Mouse (Mus musculus) gastrocnemius, postnatal 10 days (tissue): ENCODE measurements around the gene Necab2. TPM values are rescaled to one million over a fixed set of nuclear protein-coding genes. Genes with fewer than 3 reads are reported as not detected.

ENCODE experiments used
- DNase-seq: peaks from one replicate; pipeline ENCODE4 v3.0.0; 2021; ENCODE audit warnings: mixed read lengths
- total RNA-seq, 2 experiments: library from RNA; stranded (reverse); gene quantifications; 2 replicates each; pipeline ENCODE4 v1.2.3; 2021

Necab2 gene
- total RNA-seq, 2 experiments from 2014 or later = 0.38 to 0.73 TPM

DNA sequence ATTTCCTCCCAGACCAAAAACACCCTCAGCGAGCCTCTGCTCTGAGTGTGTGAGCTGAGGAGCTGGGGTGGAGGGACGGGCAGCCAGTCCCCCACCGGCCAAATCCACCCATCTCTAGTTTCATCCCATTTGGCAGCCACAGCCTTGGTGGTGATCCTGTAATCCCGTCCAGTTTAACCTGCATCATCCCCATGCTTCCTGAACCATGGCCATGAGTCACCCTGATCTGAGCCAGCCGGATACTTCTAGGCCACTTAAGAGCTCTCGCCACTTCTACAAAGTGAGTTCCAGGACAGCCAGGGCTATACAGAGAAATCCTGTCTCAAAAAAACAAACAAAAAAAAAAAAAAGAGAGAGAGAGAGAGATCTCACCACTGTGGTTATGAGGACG is 18.2 kb upstream of the Necab2 start:
- DNase-seq = no peak

DNA sequence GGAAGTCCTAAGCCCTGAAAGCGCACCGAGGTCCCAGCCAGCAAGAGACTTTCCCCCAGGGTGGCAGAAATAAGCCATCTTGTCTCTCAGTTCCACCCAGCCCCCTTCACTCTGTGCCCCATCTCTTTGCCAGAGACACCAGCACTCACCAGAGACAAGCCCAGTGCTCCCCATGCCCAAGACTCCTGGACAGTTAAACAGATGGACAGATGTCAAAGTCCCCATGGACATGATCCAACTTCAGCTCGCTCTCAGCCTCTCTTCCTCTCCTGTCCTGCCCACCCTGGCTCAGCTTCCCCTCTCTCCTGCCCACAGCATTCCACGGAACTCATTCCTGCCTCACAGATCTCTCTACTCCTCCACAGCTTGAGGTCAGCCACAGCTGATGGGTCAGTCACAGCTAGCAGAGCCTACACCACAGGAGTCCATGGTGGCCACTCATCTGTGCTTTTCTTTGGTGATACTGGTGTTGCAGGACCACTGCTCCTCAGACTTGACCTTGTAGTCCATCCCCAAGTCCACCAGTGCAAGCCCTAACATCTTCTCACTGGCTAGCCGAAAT is 17.7 kb upstream of the Necab2 start:
- DNase-seq = no peak

DNA sequence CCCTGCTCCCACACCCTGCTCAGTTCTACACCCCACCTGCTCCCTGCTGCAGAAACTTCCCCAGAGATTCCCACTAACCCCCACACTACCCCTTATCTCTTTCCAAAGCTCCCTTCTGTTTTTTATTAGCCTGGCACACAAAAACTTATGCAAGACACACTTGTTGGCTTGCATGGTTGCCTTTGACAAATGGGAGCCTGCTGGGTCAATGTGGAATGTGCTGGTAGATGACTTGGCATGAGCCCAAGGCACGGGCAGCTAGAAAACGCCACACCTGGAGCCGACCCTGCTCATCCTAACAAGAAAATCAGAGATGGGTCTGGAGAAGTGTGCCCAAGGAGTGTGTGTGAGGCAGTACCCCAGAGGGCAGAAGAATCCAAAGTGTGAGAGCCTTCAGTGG is 17.0 kb upstream of the Necab2 start:
- no peak for DNase-seq

DNA sequence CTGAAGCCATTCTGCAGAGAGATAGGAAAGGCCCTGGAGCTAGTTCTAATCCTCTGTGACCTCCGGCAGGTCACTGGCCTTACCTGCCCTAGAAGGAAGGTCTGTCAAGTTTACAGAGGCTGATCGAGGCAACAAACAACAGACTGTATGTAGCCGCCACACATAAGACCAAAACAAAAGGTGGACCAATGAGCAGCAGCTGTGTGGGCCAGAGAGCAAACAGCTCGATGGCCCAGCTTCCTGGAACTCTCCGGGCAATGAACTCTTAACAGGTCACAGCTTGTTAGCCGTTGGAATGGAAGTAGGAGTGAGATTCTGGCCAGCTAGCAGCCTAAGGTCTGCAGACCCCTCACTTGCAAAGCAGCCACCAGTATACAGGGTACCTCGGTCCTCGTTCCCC is 16.3 kb upstream of the Necab2 start:
- DNase-seq = no peak

DNA sequence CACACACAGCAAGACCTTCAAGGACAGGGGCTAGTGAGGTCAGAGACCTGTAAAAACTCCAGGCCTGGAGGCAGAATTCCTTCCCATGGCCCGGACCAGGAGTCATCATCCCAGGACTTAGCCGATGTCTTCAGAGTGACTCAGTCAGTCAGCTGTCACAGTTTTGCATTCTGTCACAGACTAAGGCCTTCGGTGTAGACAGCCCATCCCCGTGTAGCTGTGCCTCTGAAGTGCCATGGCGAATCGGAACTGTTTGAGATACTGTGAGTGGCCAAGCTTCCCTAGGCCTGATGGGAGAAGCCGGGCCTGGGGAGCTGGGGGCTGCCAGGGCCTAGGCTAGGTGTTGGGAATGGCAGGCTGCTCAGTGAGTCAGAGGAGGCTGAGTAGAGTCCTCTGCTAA is 15.8 kb upstream of the Necab2 start:
- no peak for DNase-seq

DNA sequence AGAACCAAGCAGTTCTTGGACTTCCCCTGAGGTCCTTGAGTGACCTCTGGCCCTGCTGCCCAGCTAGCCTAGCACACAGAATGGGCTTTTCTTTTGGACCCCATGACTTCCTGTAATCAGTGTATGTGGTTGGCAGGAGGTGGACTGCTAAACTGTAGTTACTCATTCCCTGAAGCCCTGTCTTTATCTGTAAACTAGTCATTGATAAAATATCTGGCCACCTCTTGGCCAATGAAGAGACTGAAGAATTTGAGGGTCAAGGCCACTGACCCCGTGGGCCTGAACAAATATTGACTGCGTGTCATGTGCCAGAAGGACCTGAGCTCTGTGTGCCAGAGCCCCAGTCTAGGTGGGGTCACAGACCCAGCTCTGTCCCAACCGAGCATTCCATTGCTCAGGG is 14.1 kb upstream of the Necab2 start:
- no peak for DNase-seq

DNA sequence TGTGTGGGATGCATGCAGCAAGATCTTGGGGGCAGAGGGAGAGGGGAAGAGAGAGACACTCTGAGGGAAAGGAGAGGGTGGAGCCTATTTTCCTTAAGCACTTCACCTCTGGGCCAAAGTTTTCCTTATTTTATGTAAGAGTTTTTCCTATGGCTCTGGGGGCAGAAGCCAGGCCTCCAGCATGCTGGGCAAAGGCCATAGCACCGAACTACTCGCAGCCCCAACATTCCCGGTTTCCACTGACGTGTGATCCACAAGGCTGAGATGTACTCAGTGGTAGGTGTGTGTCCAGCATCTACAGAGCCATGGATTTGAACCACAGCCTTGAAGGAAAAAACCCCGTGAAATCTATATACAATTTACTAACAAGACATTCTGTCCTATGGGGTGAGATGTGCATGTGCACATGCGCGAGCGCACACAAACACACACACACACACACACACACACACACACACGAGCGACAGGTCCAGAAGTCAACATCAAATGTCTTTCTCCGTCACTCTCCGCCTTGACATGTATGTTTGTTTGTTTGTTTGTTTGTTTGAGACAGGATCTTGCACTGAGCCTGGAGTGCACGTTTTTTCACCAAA is 12.8 kb upstream of the Necab2 start, which contains the start of gene Osgin1:
TSS of gene Osgin1 (plus strand) at position 543 of the 593 bp plus-strand sequence.
- no peak for DNase-seq

DNA sequence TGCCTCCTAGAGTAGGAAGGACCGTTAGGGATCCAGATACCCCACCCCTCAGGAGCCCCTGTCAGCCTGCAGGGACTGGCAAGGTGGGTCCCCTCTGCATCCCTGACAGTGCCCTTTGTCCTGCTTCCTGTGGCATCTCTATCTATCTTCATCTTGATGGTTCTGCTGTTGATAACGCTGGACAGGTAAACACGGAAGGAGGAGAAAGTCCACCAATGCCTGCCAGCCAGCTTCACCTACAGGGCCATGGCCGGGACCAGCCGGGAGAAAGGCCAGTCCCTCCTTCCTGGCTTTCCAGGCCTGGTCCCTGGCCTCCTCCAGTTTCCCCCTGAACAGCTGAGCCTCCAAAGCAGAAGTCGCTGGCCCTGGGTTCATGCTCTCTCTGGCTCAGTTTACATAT is 11.9 kb upstream of the Necab2 start:
- DNase-seq = no peak

DNA sequence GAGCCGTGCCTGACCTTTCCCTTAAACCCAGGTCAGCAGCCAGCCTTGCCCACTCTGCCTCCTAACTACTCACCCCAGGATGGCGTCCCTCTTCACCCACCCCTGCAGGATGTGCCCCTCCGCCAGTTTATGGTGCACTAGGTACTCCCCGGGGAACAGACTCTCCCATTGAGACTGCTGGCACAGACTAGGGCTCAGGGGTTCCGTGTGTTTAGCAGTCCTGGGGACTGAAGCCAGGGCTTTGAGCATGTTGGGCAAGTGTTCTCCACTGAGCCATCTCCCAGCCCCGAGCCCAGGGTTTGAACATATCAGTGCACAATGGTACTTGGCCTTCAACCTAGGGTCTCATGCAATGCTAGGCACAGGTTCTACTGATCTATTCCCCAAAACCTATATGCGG is 11.0 kb upstream of the Necab2 start:
- DNase-seq = no peak

DNA sequence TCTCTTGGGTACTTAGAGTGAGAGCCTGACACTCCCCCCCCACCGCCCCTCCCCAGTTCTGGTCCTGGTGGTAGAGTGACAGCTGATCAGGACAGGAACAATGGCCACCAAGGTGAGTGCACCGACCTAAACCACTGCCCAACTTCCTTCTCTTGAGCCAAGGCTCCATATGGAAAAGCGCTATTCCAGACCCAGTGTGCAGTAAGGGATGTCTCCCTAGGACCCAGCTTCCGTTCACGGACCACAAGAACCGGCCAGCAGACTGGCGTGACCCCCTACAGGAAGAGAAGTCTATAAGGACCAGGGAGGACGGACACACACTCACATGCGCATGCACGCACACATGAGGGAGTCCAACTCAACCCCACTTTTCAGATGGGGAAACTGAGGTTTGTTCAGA is 10.2 kb upstream of the Necab2 start:
- DNase-seq = no peak

DNA sequence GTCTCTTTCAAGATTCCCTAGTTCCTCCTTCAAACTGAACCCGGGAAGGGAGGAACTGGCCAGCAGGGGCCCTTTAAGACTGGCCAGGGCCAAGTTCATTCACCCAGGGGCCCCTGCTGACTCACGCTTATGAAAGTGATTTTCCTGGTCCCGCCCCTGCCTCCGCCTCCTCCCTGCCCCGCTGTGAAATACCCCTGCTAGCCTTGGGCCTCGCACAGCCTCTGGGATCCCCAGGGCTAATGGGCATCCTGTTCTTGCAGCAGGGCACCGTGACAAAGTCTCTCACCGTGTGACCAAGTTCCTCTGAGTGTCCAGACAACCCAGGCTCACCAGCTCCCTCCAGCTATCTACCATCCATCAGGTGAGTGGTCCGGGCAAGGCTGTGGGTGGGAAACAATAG is 9.6 kb upstream of the Necab2 start:
- peak; percentile 75 for DNase-seq

DNA sequence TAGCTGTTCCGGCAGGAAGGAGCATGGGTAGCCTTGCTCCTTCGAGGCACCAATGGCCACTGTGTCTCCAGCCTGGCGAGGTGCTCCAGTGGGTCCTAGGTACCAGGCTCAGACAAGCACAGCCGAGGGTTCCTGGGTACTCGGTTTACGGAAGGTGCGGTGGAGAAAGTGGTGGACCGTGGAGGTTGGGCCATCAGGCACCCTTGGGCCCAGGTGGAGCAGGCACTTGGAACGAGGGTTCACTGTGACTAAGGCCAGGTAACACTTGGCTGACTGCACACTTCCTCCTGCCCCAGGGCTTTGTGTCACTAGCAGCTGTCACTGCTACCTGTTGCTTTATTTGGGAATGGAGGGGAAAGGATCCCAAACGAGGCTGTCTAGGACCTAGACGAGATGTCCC is 9.0 kb upstream of the Necab2 start:
- no peak for DNase-seq

DNA sequence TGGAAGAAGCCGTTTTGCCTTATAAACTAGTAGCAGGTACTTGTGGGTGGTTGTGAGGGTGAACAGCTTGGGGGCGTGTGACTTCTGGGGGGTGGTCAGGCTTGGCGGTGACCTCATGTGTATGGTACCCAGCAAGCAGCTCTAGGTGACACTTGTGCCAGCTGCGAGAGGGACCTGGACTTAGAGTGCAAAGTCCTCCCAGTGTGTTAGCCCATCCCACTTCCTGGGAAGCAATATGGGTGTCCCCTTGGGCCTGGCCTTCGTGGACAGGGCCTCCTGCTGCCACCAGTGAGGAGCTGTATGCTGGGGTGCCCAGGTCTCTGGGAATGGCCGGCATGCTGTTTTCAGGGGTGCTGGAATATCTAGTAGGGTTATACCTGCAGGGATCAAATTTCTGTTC is 7.6 kb upstream of the Necab2 start:
- no peak for DNase-seq

DNA sequence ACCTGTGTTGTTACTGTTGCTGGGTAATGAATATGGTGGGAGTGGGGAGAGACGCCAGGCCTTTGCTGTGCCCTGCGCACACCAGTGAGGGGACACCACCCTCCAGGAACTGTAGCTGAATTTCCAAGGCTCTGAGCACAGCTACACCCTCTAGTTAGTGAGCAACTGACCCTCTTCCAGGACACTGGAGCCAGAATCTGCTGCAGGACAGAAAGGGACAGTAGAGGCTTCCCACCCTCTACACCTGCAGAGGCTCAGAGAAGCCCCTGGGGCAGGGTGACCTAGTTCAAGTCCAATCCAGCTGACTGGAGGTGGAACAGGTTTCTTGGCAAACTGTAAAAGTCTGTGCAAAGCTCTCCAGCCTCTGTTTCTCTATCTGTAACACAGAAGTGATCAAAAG is 7.1 kb upstream of the Necab2 start:
- no peak for DNase-seq

DNA sequence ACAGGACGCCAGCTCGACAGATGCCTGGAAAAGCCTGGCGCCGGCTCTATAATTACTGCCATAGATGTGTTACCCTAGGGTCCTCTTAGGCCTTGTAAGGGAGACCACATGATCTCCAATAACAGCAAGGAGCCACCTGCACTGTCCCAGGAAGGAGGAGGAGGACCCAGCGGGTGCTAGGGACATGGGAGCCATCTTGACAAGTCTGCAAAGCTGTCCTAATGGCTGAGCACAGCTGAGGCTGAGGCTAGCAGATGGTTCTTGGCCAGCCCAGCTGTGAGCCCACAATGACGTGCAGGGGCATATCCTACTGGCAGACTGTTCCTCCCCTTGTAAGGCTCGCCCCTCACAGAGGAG is 6.6 kb upstream of the Necab2 start:
- DNase-seq = no peak

DNA sequence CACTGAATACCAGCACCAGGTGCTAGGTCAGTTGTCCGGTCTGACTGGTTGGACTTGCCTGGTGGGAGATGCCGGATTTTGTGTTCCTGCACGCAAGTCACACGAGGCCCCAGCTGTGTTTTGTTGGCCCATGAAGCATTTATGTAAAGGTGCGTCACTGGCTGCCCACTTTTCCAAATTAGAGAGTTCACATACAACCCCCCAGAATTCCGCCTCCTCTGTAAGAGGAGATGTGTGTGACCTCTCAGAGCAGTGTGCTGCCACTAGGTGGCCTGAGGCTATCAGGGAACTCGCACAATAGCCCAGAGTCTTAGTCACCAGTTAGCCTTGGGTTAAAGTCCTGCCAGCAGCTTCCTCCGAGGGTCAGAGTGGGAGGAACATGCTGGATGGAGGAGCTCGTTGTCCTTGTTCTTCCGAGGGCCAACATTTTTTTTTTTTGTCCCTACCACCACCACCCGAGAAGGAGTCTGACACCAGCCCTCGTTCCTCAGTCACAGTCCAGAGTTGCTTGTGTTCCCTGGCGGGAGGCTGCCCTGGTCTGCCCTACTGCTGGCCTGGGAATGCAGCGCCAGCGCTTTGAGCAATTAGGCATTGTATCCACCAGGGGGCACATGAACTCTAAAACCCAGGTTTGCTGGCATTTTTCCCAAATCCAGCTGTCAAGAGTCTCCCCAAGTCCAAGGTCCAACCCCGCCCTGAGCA is 6.1 kb upstream of the Necab2 start:
- DNase-seq = peak; percentile 69

DNA sequence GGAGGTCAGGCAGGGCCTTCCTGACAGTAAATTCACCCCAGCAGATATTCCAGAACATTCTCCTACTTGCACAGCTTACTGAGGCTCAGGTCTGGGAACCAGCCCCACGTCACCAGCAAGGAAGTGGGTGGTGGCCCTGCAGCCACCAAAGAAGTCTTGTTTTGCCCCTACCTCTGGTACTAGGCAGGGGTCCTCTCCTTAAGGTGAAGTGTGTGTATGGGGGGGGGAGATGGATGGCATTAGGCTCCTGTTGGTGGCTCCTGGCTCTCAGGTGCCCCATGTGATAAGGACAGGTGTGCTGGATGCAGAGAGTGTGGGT is 5.6 kb upstream of the Necab2 start:
- DNase-seq = no peak

DNA sequence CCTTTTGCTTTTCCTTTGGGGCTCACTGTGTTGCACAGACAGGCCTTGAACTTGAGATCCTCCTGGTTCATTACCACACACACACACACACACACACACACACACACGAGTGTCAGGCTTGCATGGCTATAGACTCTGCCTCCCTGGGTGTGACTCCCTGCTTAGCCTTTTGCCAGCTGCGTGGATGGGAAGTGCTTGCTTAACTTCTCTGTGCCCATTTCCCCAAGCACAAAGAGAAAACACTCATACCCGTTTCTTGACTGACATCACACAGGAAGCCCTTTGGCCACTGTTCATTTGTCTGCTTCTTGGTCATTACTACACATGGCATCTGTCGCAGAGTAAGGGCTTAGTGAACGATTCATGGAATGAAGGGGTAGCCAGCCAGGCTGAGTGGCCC is 4.5 kb upstream of the Necab2 start:
- DNase-seq = no peak

DNA sequence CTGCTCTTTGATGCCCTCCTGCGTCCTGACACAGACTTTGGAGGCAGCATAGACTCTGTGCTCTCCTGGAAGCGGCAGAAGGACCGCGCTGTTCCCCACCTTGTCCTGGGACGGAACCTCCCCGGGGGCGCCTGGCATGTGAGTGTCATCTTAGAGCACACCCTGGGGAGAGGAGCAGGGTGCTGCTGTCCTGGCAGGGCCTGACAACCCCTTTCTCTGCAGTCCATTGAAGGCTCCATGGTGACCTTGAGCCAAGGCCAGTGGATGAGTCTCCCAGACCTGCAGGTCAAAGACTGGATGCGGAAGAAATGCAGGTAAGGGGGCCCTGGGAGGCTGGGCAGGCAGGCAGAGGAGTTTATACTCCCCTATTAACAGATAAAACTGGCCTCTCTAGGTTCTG is 3.5 kb upstream of the Necab2 start:
- DNase-seq = no peak

DNA sequence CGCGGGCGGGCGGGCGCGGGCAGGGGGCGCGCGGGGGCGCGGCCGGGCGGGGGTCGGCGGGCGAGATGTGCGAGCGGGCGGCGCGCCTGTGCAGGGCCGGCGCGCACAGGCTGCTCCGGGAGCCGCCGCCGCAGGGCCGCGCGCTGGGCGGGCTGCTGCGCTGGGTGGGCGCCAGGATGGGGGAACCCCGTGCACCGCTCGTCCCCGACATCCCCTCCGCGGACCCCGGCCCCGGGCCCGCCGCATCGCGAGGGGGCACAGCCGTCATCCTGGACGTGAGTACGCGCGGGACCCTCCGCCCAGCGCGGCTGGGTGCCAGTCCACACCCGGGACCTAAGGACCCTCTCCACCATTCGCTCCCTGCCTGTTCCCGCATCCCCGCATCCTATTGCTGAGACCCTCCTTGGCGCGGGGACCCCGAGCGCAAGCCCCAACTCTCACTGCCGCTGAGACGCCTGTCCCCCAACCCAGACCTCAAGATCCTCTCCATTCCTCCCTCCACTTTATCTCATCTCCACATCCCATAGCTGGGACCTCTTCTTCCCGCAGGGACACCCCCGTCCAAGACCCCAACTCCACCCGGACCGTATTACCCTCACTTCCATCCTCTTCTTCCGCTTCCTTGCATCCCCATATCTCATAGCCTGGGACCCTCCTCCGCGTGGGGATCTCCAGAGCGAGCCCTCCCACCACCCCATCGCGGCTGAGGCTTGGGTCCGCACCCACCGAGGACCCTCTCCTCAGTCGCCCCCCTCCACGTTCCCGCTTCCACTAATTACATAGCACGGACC is 666 bp downstream of the Necab2 start:
- DNase-seq = peak; percentile 51

DNA sequence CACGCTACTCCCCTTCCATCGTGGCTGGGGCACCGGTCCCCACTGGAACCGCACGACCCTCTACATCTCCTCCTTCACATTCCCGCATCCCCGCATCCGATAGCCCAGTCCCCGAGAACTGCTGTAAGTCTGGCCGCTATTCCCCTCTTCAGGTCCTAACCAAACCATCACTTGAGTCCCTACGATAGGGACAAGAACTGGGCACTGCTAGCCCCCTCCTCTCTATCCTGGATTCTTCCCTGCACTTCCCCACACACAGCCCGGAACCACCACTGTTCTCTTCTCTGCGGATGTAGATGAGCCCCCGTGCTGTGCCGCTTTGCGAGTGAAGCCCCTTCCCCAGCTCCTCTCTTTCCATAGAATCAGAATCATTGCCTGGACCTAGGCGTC is 1.3 kb downstream of the Necab2 start:
- no peak for DNase-seq

DNA sequence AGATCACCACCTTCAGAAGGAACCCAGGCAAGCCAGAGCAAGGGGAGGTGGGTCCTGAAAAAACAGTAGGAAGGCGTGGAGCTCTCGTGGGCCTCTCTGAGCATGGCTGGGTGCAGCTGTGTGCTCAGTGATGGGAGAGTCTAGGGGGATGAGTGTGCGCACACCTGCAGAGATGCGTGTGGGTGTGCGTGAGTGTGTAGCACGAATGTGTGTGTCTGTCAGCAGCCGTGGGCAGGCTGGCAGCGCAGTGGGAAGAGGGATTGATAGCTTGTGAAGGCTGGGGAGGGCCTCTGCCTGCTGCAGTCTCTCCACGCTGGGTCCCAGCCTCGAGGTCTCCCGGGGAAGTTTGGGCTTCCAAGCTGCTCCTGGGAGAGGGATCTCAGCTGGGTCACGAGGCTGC is 3.1 kb downstream of the Necab2 start:
- DNase-seq = no peak

DNA sequence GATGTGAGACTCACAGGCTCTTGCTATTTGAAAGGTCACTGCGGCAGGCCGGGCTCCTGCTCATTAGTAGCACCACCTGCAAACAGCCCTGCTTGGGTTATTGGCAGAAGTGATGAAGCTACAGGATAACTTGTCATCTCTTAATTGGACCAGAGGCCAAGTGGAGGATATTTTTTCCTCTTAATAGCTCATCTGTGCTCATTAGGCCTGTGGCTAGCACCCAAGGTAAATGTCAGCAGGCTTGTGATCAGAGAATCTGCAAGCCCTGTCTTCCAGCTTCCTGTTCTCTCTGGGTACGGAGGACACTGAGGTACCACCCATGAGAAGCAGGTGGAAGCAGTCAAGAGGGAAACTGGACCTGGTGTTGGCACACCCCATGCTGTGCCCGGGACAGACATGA is 4.6 kb downstream of the Necab2 start:
- DNase-seq = no peak

DNA sequence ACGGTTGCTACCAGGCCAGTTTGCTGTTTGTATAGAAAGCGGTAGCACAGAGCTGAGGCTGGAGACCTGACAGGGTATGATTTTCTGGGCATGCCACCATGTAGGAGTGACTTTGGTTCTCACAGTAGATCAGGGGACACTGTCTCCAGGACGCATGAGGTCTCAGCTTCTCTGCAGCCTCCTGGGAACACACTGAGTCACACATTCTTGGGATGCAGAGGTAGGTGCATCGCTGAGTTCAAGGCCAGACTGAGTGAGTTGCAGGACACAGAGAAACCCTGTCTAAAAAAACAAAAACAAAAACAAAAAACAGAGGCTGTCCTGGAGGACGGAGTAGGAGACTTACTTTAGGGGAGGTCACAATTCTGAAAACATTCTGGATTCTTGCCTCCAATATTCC is 6.4 kb downstream of the Necab2 start:
- no peak for DNase-seq
